Mouse (Mus musculus) CH12.LX (cell line): ENCODE measurements around the gene Marcksl1. TPM values are rescaled to one million over a fixed set of nuclear protein-coding genes. Genes with fewer than 3 reads are reported as not detected.

ENCODE experiments used
- DNase-seq: peaks from one replicate; pipeline ENCODE4 v3.0.0-alpha.2; 2013; ENCODE audit errors: extremely low read depth
- H3K27ac ChIP-seq: 2 replicates; pipeline ENCODE4 v1.5.1; 2012; ENCODE audit warnings: low read depth, mild to moderate bottlenecking, control low read depth, moderate library complexity; ENCODE audit not compliant: insufficient read depth
- H3K27me3 ChIP-seq: replicated peaks from 2 replicates; pipeline ENCODE3; 2012; ENCODE audit warnings: inconsistent platforms
- H3K36me3 ChIP-seq, 2 experiments: replicated peaks in 1 of 2; 2 replicates each; pipeline versions ENCODE3 to v1.6.1; 2012; ENCODE audit warnings: inconsistent platforms in 1 of 2, low read length in 1 of 2, mild to moderate bottlenecking in 1 of 2, mixed read lengths in 1 of 2, moderate library complexity in 1 of 2; ENCODE audit not compliant: control insufficient read depth in 1 of 2, insufficient read depth in 1 of 2
- H3K4me1 ChIP-seq, 2 experiments: 2 replicates each; pipeline ENCODE4 v1.6.1; 2012; ENCODE audit warnings: inconsistent platforms in 1 of 2, moderate library complexity in 1 of 2; ENCODE audit not compliant: insufficient read depth in 2 of 2, control insufficient read depth in 1 of 2
- H3K4me2 ChIP-seq: 2 replicates; pipeline ENCODE4 v1.6.1; 2012; ENCODE audit warnings: low read depth, mild to moderate bottlenecking, control low read depth; ENCODE audit not compliant: poor library complexity, insufficient read depth, severe bottlenecking
- H3K4me3 ChIP-seq, 3 experiments: fragments of 150-350 bp in 1 of 3; sonication (generic) in 1 of 3; replicated peaks in 1 of 3; 2 replicates each; pipeline versions ENCODE3 to v1.5.1; 2011 to 2012; ENCODE audit warnings: low read depth in 2 of 3, low read length in 2 of 3, mild to moderate bottlenecking in 2 of 3, moderate library complexity in 2 of 3, control low read depth in 1 of 3, improper control_type of control experiment in 1 of 3, inconsistent platforms in 1 of 3, mixed read lengths in 1 of 3; ENCODE audit not compliant: poor library complexity in 1 of 3
- H3K79me2 ChIP-seq: replicated peaks from 2 replicates; pipeline ENCODE4 v1.6.1; 2012; ENCODE audit warnings: mild to moderate bottlenecking, moderate library complexity; ENCODE audit not compliant: control insufficient read depth, poor library complexity, insufficient read depth, severe bottlenecking; ENCODE audit errors: extremely low read depth
- H3K9ac ChIP-seq: 2 replicates; pipeline ENCODE4 v1.6.1; 2012; ENCODE audit warnings: low read depth, mild to moderate bottlenecking, control low read depth, moderate library complexity; ENCODE audit not compliant: insufficient read depth
- H3K9me3 ChIP-seq: replicated peaks from 2 replicates; pipeline ENCODE3; 2012; ENCODE audit warnings: low read length, inconsistent platforms, mixed read lengths
- CHD1 ChIP-seq: IDR thresholded peaks from 2 replicates; pipeline ENCODE4 v1.6.1; 2012; ENCODE audit warnings: low read depth, low read length, improper control_type of control experiment, inconsistent platforms
- CTCF ChIP-seq, 2 experiments: IDR thresholded peaks in 1 of 2; conservative IDR thresholded peaks in 1 of 2; 2 replicates each; pipeline ENCODE4 v1.5.1; 2011 to 2012; ENCODE audit warnings: low read depth in 2 of 2, low read length in 2 of 2, improper control_type of control experiment in 1 of 2, inconsistent platforms in 1 of 2, mild to moderate bottlenecking in 1 of 2, moderate library complexity in 1 of 2
- E2F4 ChIP-seq: IDR thresholded peaks from 2 replicates; pipeline ENCODE4 v1.6.1; 2011; ENCODE audit warnings: low read depth, low read length, improper control_type of control experiment; ENCODE audit not compliant: insufficient replicate concordance
- ELF1 ChIP-seq: IDR thresholded peaks from 2 replicates; pipeline ENCODE4 v1.6.1; 2014; ENCODE audit warnings: low read depth, mild to moderate bottlenecking, inconsistent platforms, low read length, improper control_type of control experiment
- EP300 ChIP-seq: IDR thresholded peaks from 2 replicates; pipeline ENCODE4 v1.6.1; 2011; ENCODE audit warnings: low read length, improper control_type of control experiment
- HCFC1 ChIP-seq: IDR thresholded peaks from 2 replicates; pipeline ENCODE4 v1.6.1; 2012; ENCODE audit warnings: low read depth, mild to moderate bottlenecking, inconsistent platforms, low read length, improper control_type of control experiment
- IRF4 ChIP-seq: IDR thresholded peaks from 2 replicates; pipeline ENCODE4 v1.6.1; 2014; ENCODE audit warnings: low read depth, mild to moderate bottlenecking, inconsistent platforms, low read length, improper control_type of control experiment
- JUN ChIP-seq: IDR thresholded peaks from 2 replicates; pipeline ENCODE4 v1.6.1; 2011; ENCODE audit warnings: low read depth, mild to moderate bottlenecking, low read length, improper control_type of control experiment, moderate library complexity; ENCODE audit not compliant: insufficient read depth
- KAT2A ChIP-seq: IDR thresholded peaks from 2 replicates; pipeline ENCODE4 v1.6.1; 2012; ENCODE audit warnings: low read length, improper control_type of control experiment, inconsistent platforms; ENCODE audit not compliant: insufficient replicate concordance
- MAFK ChIP-seq: IDR thresholded peaks from 2 replicates; pipeline ENCODE4 v1.6.1; 2011; ENCODE audit warnings: low read length, improper control_type of control experiment; ENCODE audit not compliant: insufficient replicate concordance
- MAX ChIP-seq: IDR thresholded peaks from 2 replicates; pipeline ENCODE4 v1.6.1; 2011; ENCODE audit warnings: low read length, improper control_type of control experiment
- MAZ ChIP-seq: IDR thresholded peaks from 2 replicates; pipeline ENCODE4 v1.6.1; 2012; ENCODE audit warnings: low read depth, mild to moderate bottlenecking, inconsistent platforms, low read length, improper control_type of control experiment, moderate library complexity
- MXI1 ChIP-seq: IDR thresholded peaks from 2 replicates; pipeline ENCODE4 v1.6.1; 2011; ENCODE audit warnings: mild to moderate bottlenecking, low read depth, low read length, improper control_type of control experiment
- MYC ChIP-seq: IDR thresholded peaks from 2 replicates; pipeline ENCODE4 v1.6.1; 2011; ENCODE audit warnings: low read depth, mild to moderate bottlenecking, improper control_type of control experiment, low read length
- NELFE ChIP-seq: IDR thresholded peaks from 2 replicates; pipeline ENCODE4 v1.6.1; 2011; ENCODE audit warnings: low read depth, low read length, improper control_type of control experiment
- NRF1 ChIP-seq: IDR thresholded peaks from 2 replicates; pipeline ENCODE4 v1.6.1; 2014; ENCODE audit warnings: low read depth, mild to moderate bottlenecking, inconsistent platforms, low read length, improper control_type of control experiment, moderate library complexity
- POLR2A ChIP-seq: IDR thresholded peaks from 2 replicates; pipeline ENCODE4 v1.6.1; 2011; ENCODE audit warnings: low read depth, mild to moderate bottlenecking, improper control_type of control experiment, low read length
- RCOR1 ChIP-seq: conservative IDR thresholded peaks from 2 replicates; pipeline ENCODE4 v1.6.1; 2012; ENCODE audit warnings: low read depth, mild to moderate bottlenecking, inconsistent platforms, low read length, improper control_type of control experiment
- SIN3A ChIP-seq: IDR thresholded peaks from 2 replicates; pipeline ENCODE4 v1.6.1; 2012; ENCODE audit warnings: low read length, improper control_type of control experiment, inconsistent platforms
- TBP ChIP-seq: conservative IDR thresholded peaks from 2 replicates; pipeline ENCODE4 v1.6.1; 2011; ENCODE audit warnings: low read depth, low read length, improper control_type of control experiment
- TCF12 ChIP-seq: IDR thresholded peaks from 2 replicates; pipeline ENCODE4 v1.6.1; 2014; ENCODE audit warnings: low read depth, mild to moderate bottlenecking, inconsistent platforms, low read length, improper control_type of control experiment
- UBTF ChIP-seq: IDR thresholded peaks from 2 replicates; pipeline ENCODE4 v1.6.1; 2012; ENCODE audit warnings: low read depth, mild to moderate bottlenecking, inconsistent platforms, low read length, improper control_type of control experiment, moderate library complexity
- USF1 ChIP-seq: IDR thresholded peaks from 2 replicates; pipeline ENCODE4 v1.6.1; 2014; ENCODE audit warnings: low read depth, mild to moderate bottlenecking, inconsistent platforms, low read length, improper control_type of control experiment
- USF2 ChIP-seq: conservative IDR thresholded peaks from 2 replicates; pipeline ENCODE4 v1.6.1; 2011; ENCODE audit warnings: low read depth, low read length, improper control_type of control experiment
- ZMIZ1 ChIP-seq: IDR thresholded peaks from 2 replicates; pipeline ENCODE4 v1.6.1; 2012; ENCODE audit warnings: low read depth, mild to moderate bottlenecking, inconsistent platforms, low read length, improper control_type of control experiment
- ZNF384 ChIP-seq: IDR thresholded peaks from 2 replicates; pipeline ENCODE4 v1.6.1; 2012; ENCODE audit warnings: low read depth, low read length, improper control_type of control experiment, inconsistent platforms
- dilution Hi-C: fragments of 300-500 bp; cut with MboI; formaldehyde crosslinking; loops from 2 replicates; pipeline ENCODE4 v1.14.3; 2020; ENCODE audit warnings: low sequenced_read_pairs; ENCODE audit not compliant: extremely low pct_unique_long_range_greater_than_20kb, extremely low pct_ligation_motif_present
- in situ Hi-C: fragments of 300-500 bp; cut with MboI; formaldehyde crosslinking; loops from 3 replicates; pipeline ENCODE4 v1.14.3; 2019; ENCODE audit warnings: low sequenced_read_pairs, low pct_ligation_motif_present, low pct_unique_long_range_greater_than_20kb, mixed read lengths
- polyA plus RNA-seq: library from polyadenylated mRNA; unstranded; fragments of >175 nt; gene quantifications from 2 replicates; pipeline ENCODE4 v1.2.1, GENCODE M21; 2012; ENCODE audit warnings: low read depth; ENCODE audit not compliant: insufficient read length
- total RNA-seq, 2 experiments: library from RNA; depleted of rRNA; stranded (reverse); fragments of 300-350 nt in 1 of 2; fragments of >200 nt in 1 of 2; gene quantifications; 2 replicates each; pipeline ENCODE4 v1.2.3; 2012 to 2014

Marcksl1 gene
- total and polyA plus RNA-seq, 3 experiments = 195 to 423 (median 265) TPM

- H3K4me3 ChIP-seq = peak overlapping the region; percentile 63 to 69 (median 69)
- no peaks in the 10 kb centered on the region for H3K27me3 ChIP-seq
- H3K79me2 ChIP-seq = no peaks in the 10 kb centered on the region; the same call in 1 of the 2 replicates
- H3K9ac ChIP-seq = peak overlapping the region; percentile 85
- dilution Hi-C loops = no loop called here
- peak overlapping the region; percentile 83 for H3K27ac ChIP-seq
- peak overlapping the region; percentile 95 for H3K4me2 ChIP-seq
- in situ Hi-C loops = no loop called here
- TF ChIP-seq MAX = no peak
- TF ChIP-seq USF1 = no peak
- TF ChIP-seq NRF1 = 0 out of 2 replicates have a peak, but pooled peaks have one; percentile 6
- no peak for TF ChIP-seq MXI1
- H3K36me3 ChIP-seq = peaks cover 12 to 32% of the 10 kb centered on the region in 2 experiments
- no peak for DNase-seq
- no peaks in the 10 kb centered on the region for H3K9me3 ChIP-seq
- peaks cover 6 to 34% of the 10 kb centered on the region in 2 experiments for H3K4me1 ChIP-seq
Measured at GRCm38 (mm10) chr4:129557256-129557808, 44.0 kb downstream of the Marcksl1 start.

- Histone ChIP-seq H3K27ac (peak overlapping the region; percentile 83), H3K4me2 (peak overlapping the region; percentile 95), H3K9ac (peak overlapping the region; percentile 85), H3K79me2 (no peaks in the 10 kb centered on the region; the same call in 1 of the 2 replicates), H3K4me3 (peak overlapping the region; percentile 63 to 69 (median 69)), H3K27me3 (no peaks in the 10 kb centered on the region), H3K4me1 (peaks cover 6 to 34% of the 10 kb centered on the region in 2 experiments), H3K36me3 (peaks cover 4 to 21% of the 10 kb centered on the region in 2 experiments), H3K9me3 (no peaks in the 10 kb centered on the region)
- TF ChIP-seq MAZ (peak; percentile 74; the same call in 1 of the 2 replicates), USF2 (no peak), MAFK (no peak), JUN (no peak), CTCF (conservative IDR thresholded peaks at IDR 0.05 in 1 of 2, IDR thresholded peaks at IDR 0.05 in 1 of 2; ENCODE audit: low read depth in 2 of 2, low read length in 2 of 2) (no peak), KAT2A (no peak), SIN3A (peak; percentile 41; the same call in 1 of the 2 replicates), TCF12 (peak; percentile 42; the same call in 1 of the 2 replicates), MAX (0 out of 2 replicates have a peak, but pooled peaks have one; percentile 23), MYC (0 out of 2 replicates have a peak, but pooled peaks have one; percentile 14), POLR2A (peak; percentile 55), EP300 (no peak; the same call in 1 of the 2 replicates), RCOR1 (peak; percentile 75; the same call in 1 of the 2 replicates), CHD1 (peak; percentile 75; the same call in 1 of the 2 replicates), HCFC1 (peak; percentile 25; the same call in 1 of the 2 replicates), ZMIZ1 (peak; percentile 50; the same call in 1 of the 2 replicates), TBP (no peak), IRF4 (peak; percentile 3; the same call in 1 of the 2 replicates), NELFE (0 out of 2 replicates have a peak, but pooled peaks have one; percentile 33), ELF1 (peak; percentile 41; the same call in 1 of the 2 replicates), E2F4 (0 out of 2 replicates have a peak, but pooled peaks have one; percentile 27), UBTF (peak; percentile 53; the same call in 1 of the 2 replicates), ZNF384 (no peak)
- DNase-seq = peak; percentile 62
- in situ Hi-C loops = no loop called here
- dilution Hi-C loops = no loop called here
Measured at GRCm38 (mm10) chr4:129558321-129558955, 45.1 kb downstream of the Marcksl1 start.
